In genomic region chr10:80496421-80496820, GRCm38 (mm10) we compare ENCODE assay signal across 16 mouse cellular contexts. TPM values are rescaled to one million over a fixed set of nuclear protein-coding genes. Genes with fewer than 3 reads are reported as not detected.
DNase-seq lines count a peak whose midpoint lies in the region; ATAC-seq and TF ChIP-seq lines count a peak whose summit lies in the region.
"Had no signal": no experiment of that assay in that cellular context is flagged by ENCODE, and none has a peak within 500 bp of the region (broad histone marks: within the 10 kb centered on the region; RNA-seq: fewer than 3 reads in every experiment).

No protein-coding gene starts in this region.

- H3K9ac ChIP-seq in forebrain, embryonic 11.5 days (ENCODE audit: low read length) = no peak overlapping the region
- no peak overlapping the region for H3K9ac ChIP-seq in forebrain, embryonic 13.5 days
- no peak overlapping the region for H3K9ac ChIP-seq in limb, embryonic 14.5 days (ENCODE audit: low read depth, low read length, severe bottlenecking)
- no peak overlapping the region for H3K9ac ChIP-seq in midbrain, postnatal 0 days (replicated peaks; ENCODE audit: low read length, poor library complexity, severe bottlenecking)

- intact Hi-C loops in gastrocnemius, postnatal 14 days (cut with DNase I; ENCODE audit: low total_unique reads) = no loop called here

- DNase-seq in forebrain, embryonic 10.5 days (ENCODE audit: extremely low spot score, low spot score) = no peak
- no peak for DNase-seq in forebrain, embryonic 11.5 days (ENCODE audit: low spot score)
- no peak for DNase-seq in limb, embryonic 14.5 days (ENCODE audit: low spot score)
- DNase-seq in midbrain, postnatal 0 days (ENCODE audit: low spot score) = no peak
- no peak for DNase-seq in thymus, postnatal 25 days
- no peak for DNase-seq in spleen, postnatal 4 days (ENCODE audit: low spot score in 2 of 2)
- no peak for DNase-seq in gastrocnemius, postnatal 14 days
- DNase-seq: adrenal gland, postnatal 25 days; cerebellum, adult 2 months; left cerebral cortex, postnatal 4 days had no signal

- H3K27ac ChIP-seq in forebrain, embryonic 10.5 days = no peak overlapping the region
- H3K27ac ChIP-seq in forebrain, embryonic 11.5 days (ENCODE audit: low read depth, low read length) = no peak overlapping the region
- no peak overlapping the region for H3K27ac ChIP-seq in forebrain, embryonic 13.5 days
- no peak overlapping the region for H3K27ac ChIP-seq in limb, embryonic 14.5 days (replicated peaks; ENCODE audit: low read depth, low read length)
- H3K27ac ChIP-seq in midbrain, postnatal 0 days (ENCODE audit: low read depth, low read length) = no peak overlapping the region

- H3K36me3 ChIP-seq in forebrain, embryonic 10.5 days (replicated peaks) = no peaks in the 10 kb centered on the region
- no peaks in the 10 kb centered on the region for H3K36me3 ChIP-seq in forebrain, embryonic 11.5 days (ENCODE audit: control insufficient read depth, insufficient read depth, low read length)
- H3K36me3 ChIP-seq in forebrain, embryonic 13.5 days (ENCODE audit: poor library complexity, severe bottlenecking) = no peaks in the 10 kb centered on the region
- H3K36me3 ChIP-seq in limb, embryonic 14.5 days (ENCODE audit: control insufficient read depth, insufficient read depth, low read length) = no peaks in the 10 kb centered on the region
- H3K36me3 ChIP-seq in midbrain, postnatal 0 days (ENCODE audit: insufficient read depth, low read length) = no peaks in the 10 kb centered on the region

- no peak for ATAC-seq in forebrain, embryonic 11.5 days (replicated peaks; ENCODE audit: low FRiP score)
- ATAC-seq in forebrain, embryonic 13.5 days = no peak
- ATAC-seq in limb, embryonic 14.5 days (ENCODE audit: low FRiP score, low read depth) = no peak
- no peak for ATAC-seq in midbrain, postnatal 0 days (ENCODE audit: low FRiP score)

- peaks cover 100% of the 10 kb centered on the region for H3K27me3 ChIP-seq in forebrain, embryonic 10.5 days (ENCODE audit: poor library complexity, severe bottlenecking)
- peaks cover 99% of the 10 kb centered on the region for H3K27me3 ChIP-seq in forebrain, embryonic 11.5 days (ENCODE audit: control insufficient read depth, insufficient read depth, low read length)
- peaks cover 100% of the 10 kb centered on the region for H3K27me3 ChIP-seq in forebrain, embryonic 13.5 days
- H3K27me3 ChIP-seq in limb, embryonic 14.5 days (ENCODE audit: control insufficient read depth, insufficient read depth, low read length) = peaks cover 96% of the 10 kb centered on the region
- peaks cover 91% of the 10 kb centered on the region for H3K27me3 ChIP-seq in midbrain, postnatal 0 days (ENCODE audit: insufficient read depth, low read length)

- H3K4me2 ChIP-seq in forebrain, embryonic 11.5 days (ENCODE audit: low read depth, low read length, severe bottlenecking) = no peak overlapping the region
- no peak overlapping the region for H3K4me2 ChIP-seq in forebrain, embryonic 13.5 days
- H3K4me2 ChIP-seq in limb, embryonic 14.5 days (replicated peaks; ENCODE audit: low read depth, low read length, severe bottlenecking) = no peak overlapping the region
- peak overlapping the region; percentile 54; the same call in 1 of the 2 replicates for H3K4me2 ChIP-seq in midbrain, postnatal 0 days (ENCODE audit: low read depth, low read length, poor library complexity, severe bottlenecking)

- peak overlapping the region; percentile 49 for H3K4me3 ChIP-seq in forebrain, embryonic 10.5 days
- no peak overlapping the region for H3K4me3 ChIP-seq in forebrain, embryonic 11.5 days (ENCODE audit: low read depth, low read length)
- peak overlapping the region; percentile 41; the same call in 1 of the 2 replicates for H3K4me3 ChIP-seq in forebrain, embryonic 13.5 days
- peak overlapping the region; percentile 44; the same call in 1 of the 2 replicates for H3K4me3 ChIP-seq in limb, embryonic 14.5 days (replicated peaks; ENCODE audit: low read length)
- peak overlapping the region; percentile 35; the same call in 1 of the 2 replicates for H3K4me3 ChIP-seq in midbrain, postnatal 0 days (ENCODE audit: low read depth, low read length)
- H3K4me3 ChIP-seq: erythroblast, embryonic 14.5 days; megakaryocyte, embryonic 14.5 days had no signal

- TF ChIP-seq CTCF in midbrain, postnatal 0 days (IDR thresholded peaks at IDR 0.05) = no peak

- TF ChIP-seq POLR2A in limb, embryonic 14.5 days (IDR thresholded peaks at IDR 0.05; ENCODE audit: borderline replicate concordance, extremely low read depth, insufficient read depth, insufficient read length) = no peak

- H3K9me3 ChIP-seq in forebrain, embryonic 10.5 days = no peaks in the 10 kb centered on the region
- H3K9me3 ChIP-seq in forebrain, embryonic 11.5 days (ENCODE audit: control insufficient read depth, low read length) = no peaks in the 10 kb centered on the region
- no peaks in the 10 kb centered on the region for H3K9me3 ChIP-seq in forebrain, embryonic 13.5 days (replicated peaks)
- no peaks in the 10 kb centered on the region for H3K9me3 ChIP-seq in limb, embryonic 14.5 days (ENCODE audit: control insufficient read depth, low read length)
- no peaks in the 10 kb centered on the region for H3K9me3 ChIP-seq in midbrain, postnatal 0 days (ENCODE audit: low read length)
- H3K9me3 ChIP-seq: megakaryocyte, embryonic 14.5 days had no signal

- peaks cover 50% of the 10 kb centered on the region for H3K4me1 ChIP-seq in forebrain, embryonic 10.5 days
- peaks cover 14% of the 10 kb centered on the region for H3K4me1 ChIP-seq in forebrain, embryonic 11.5 days (replicated peaks; ENCODE audit: control insufficient read depth, insufficient read depth, low read length)
- H3K4me1 ChIP-seq in forebrain, embryonic 13.5 days = peaks cover 22% of the 10 kb centered on the region
- H3K4me1 ChIP-seq in limb, embryonic 14.5 days (ENCODE audit: control insufficient read depth, insufficient read depth, low read length) = peaks cover 14% of the 10 kb centered on the region
- H3K4me1 ChIP-seq in midbrain, postnatal 0 days (ENCODE audit: insufficient read depth, low read length) = peaks cover 5% of the 10 kb centered on the region; the same call in 1 of the 2 replicates

- under 1% methylated on average over 20 of the region's 20 CpGs for WGBS in forebrain, embryonic 10.5 days
- under 1% methylated on average over 20 of the region's 20 CpGs for WGBS in forebrain, embryonic 11.5 days
- WGBS in forebrain, embryonic 13.5 days = under 1% methylated on average over 20 of the region's 20 CpGs
- 0% methylated on average over 20 of the region's 20 CpGs for WGBS in limb, embryonic 14.5 days
- WGBS in midbrain, postnatal 0 days = under 1% methylated on average over 20 of the region's 20 CpGs

RNA-seq across cellular contexts. Expression of gene Onecut3, which starts 1.8 kb away (rescaled TPM):
- polyA plus RNA-seq in forebrain, embryonic 10.5 days (2016; fragmentation: Nextera tagmentation; extraction: Ambion mirVana) = 0.05 and 0.07 TPM in 2 replicates
- 0.49 and 0.53 TPM in 2 replicates for polyA plus RNA-seq in forebrain, embryonic 11.5 days (2014; fragmentation: Nextera tagmentation; extraction: Ambion mirVana)
- 0.35 and 0.57 TPM in 2 replicates for polyA plus RNA-seq in forebrain, embryonic 13.5 days (2015; fragmentation: Nextera tagmentation; extraction: Ambion mirVana)
- polyA plus RNA-seq in limb, embryonic 14.5 days (2012; rRNA removed) = 0.01 TPM in 2 replicates
- not detected in 2 replicates for polyA plus RNA-seq in limb, embryonic 14.5 days (2014; fragmentation: Nextera tagmentation; extraction: Ambion mirVana)
- 2.8 and 3.1 TPM in 2 replicates for total RNA-seq in midbrain, postnatal 0 days (2014; rRNA removed)
- polyA plus RNA-seq in midbrain, postnatal 0 days (2015; fragmentation: Nextera tagmentation; extraction: Ambion mirVana) = 0.69 and 0.89 TPM in 2 replicates
- not detected for total RNA-seq in gastrocnemius, postnatal 14 days (2021)
- total RNA-seq: adrenal gland, postnatal 25 days; MEL had no signal
- polyA plus RNA-seq: erythroblast, embryonic 14.5 days; urinary bladder, adult 2 months had no signal

RNA-seq across cellular contexts. Expression of gene Atp8b3, which starts 42.5 kb away (rescaled TPM):
- 0.51 and 0.71 TPM in 2 replicates for polyA plus RNA-seq in forebrain, embryonic 10.5 days (2016; fragmentation: Nextera tagmentation; extraction: Ambion mirVana)
- polyA plus RNA-seq in forebrain, embryonic 11.5 days (2014; fragmentation: Nextera tagmentation; extraction: Ambion mirVana) = 0.35 and 0.59 TPM in 2 replicates
- polyA plus RNA-seq in forebrain, embryonic 13.5 days (2015; fragmentation: Nextera tagmentation; extraction: Ambion mirVana) = 0.33 and 0.36 TPM in 2 replicates
- 0.30 and 0.70 TPM in 2 replicates for polyA plus RNA-seq in limb, embryonic 14.5 days (2012; rRNA removed)
- 0.14 and 0.22 TPM in 2 replicates for polyA plus RNA-seq in limb, embryonic 14.5 days (2014; fragmentation: Nextera tagmentation; extraction: Ambion mirVana)
- 0.71 and 0.93 TPM in 2 replicates for total RNA-seq in midbrain, postnatal 0 days (2014; rRNA removed)
- polyA plus RNA-seq in midbrain, postnatal 0 days (2015; fragmentation: Nextera tagmentation; extraction: Ambion mirVana) = 0.90 and 1.1 TPM in 2 replicates
- total RNA-seq in gastrocnemius, postnatal 14 days (2021) = not detected
- total RNA-seq: heart, adult 8-10 months; MEL had no signal
- polyA plus RNA-seq: urinary bladder, adult 2 months had no signal
